Mouse (Mus musculus) liver, adult 2 months (tissue): Measurements from ENCODE around the gene Sh3bp4.

Experiments used
- CTCF ChIP-seq: fragments of 200-500 bp; IDR thresholded peaks from 2 replicates; pipeline ENCODE4 v1.5.1; 2011; ENCODE audit warnings: low read depth, low read length, control low read depth
- POLR2A ChIP-seq: fragments of 200-500 bp; IDR thresholded peaks from 2 replicates; pipeline ENCODE4 v1.6.1; 2011; ENCODE audit warnings: low read length, control low read depth; ENCODE audit not compliant: insufficient read depth; ENCODE audit errors: extremely low read depth

DNA sequence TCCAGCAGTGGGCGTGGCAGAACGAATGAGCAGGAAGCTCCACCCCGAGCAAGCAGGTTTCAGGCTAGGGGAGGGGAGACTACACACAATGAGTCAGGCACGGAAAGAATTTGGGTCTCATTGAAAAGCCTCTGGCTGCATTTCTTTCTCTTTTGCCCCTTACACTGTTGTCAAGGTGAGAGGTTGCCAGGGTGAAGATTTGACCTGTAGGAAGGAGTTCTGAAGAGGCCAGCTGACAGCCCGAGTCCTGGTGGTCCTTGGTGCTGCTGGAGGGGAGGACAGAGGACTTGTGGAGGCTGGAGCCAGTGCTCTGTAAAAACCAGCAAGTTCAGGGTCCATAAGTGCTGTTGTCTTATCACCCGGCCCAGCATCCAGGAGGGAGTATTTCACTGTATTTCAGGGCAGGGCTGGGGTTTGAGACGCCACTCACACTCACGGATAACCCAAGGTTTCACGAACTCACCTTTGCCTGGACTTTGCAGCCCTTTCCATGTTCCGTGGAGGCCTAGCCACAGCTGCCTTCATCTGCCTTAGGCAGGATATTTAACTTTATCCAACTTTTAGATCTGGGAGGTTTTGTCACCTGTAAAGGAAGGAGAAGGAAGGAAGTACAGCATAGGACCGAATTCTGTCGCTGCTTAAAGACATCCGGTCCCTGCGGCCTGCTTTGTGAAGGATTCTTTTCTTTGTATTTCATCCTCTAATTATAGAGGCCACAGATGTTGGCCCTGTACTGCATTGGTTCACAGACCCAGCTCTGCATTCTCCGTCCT lies 32.2 kb downstream of the Sh3bp4 start:
- TF ChIP-seq POLR2A, result no peak
- TF ChIP-seq CTCF, result no peak
